Mouse (Mus musculus) yolk sac, embryonic 10.5 days (tissue): Measurements from ENCODE around the gene Thbs3.

Experiments
- DNase-seq: peaks from one replicate; pipeline ENCODE4 v3.0.0-alpha.2; 2017; ENCODE audit warnings: low spot score

Thbs3 gene

DNA sequence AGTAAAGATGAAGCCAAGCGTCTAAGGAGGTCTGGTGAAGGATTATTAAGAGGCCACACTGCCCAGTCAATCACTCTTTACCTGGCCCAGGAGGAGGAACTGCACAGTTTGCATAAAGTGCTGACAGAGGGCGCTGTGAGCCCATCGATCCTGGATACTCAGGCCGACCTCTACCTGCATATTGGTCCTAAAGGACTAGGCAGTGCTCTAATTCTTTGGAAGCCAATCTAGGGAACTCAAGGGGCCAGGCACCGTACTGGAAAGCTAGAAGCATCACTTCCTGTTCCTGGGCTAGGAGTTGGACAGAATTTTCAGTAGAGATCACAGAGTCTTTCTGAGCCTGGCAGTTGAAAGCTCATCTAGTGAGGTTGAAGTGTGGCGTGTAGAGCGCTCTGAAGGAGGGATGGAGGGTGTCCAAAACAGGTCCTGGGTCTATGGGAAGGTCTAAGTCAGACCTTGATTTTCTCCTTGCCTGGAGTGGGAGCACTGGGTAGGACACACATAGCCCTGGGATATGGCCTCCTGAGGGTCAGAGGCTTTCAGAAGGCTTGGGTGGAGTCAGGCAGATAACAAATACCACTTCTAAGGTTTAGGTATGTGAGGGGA, 35.6 kb downstream of the Thbs3 start:
- peak; percentile 66 for DNase-seq

DNA sequence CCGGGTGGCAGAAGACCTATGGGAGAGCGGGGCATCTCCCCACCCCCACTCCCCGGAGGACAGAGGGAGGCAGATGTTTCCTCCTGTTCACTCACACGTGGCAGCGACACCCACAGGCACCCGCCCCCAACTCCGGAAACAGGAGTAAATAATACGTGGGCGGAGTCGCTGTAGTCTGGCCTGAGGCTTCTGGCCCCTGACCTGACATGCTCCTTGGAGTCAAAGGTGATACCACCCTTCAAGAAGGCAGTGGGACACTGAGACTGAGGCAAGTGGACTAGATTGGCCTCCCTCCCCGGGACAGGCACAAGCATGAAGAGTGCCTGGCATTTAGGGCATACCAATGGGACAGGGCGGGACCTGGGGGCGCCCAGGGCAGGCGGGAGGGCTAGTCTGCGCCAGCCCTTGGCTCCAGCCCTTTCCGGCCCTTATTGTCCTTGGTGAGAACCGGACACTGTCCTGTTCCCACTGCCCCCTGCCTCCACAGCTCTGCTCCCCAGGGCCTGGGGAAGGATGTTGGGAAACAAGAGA, 36.5 kb downstream of the Thbs3 start:
- DNase-seq = peak; percentile 88

DNA sequence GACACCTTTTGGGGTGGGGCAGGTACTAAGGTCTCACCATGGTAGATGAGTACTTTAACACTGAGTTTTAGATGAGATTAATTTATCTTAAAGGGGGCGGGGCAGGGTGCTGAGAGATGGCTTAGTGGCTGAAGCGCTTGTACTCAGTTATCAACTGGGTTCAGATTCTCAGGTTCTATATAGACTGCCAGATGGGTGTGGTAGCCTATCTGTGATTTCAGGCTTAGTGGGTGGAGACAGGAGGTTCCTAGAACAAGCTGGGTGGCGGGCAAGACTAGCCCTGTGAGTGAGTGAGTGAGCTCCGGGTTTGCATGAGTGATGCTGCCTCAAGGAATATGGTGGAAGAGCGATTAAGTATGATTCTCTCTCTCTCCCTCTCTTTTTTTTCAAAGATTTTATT, 40.0 kb downstream of the Thbs3 start:
- no peak for DNase-seq

GRCm38 (mm10) chr3:89256177-89256576, 41.2 kb downstream of the Thbs3 start:
- DNase-seq = no peak

- DNase-seq = no peak
Measured at GRCm38 (mm10) chr3:89259076-89259475, 44.1 kb downstream of the Thbs3 start, which contains the start of gene Dpm3. Gene Dpm3, plus strand, starts transcription at chr3:89259358.

GRCm38 (mm10) chr3:89260211-89260610, 45.2 kb downstream of the Thbs3 start:
- DNase-seq = no peak

DNA sequence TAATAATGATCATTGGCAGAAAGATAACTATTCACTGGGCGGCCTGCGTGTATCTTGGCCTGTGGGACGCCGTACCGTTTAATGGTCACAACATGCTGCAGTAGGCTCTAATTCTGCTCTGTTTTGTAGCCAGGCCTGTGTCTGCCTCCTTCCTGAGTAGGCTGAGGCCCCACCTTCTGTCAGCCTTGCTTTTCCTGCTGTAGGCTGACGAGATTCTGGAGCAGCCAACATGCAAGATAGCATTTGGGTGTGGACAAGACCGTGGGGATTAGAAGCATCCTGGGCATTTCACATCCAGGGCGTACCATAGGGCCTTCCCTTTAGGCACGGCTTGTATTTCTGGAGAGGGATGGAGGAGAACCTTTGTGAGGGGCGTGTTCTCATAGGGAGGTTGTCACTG, 47.4 kb downstream of the Thbs3 start:
- DNase-seq = no peak

GRCm38 (mm10) chr3:89266439-89266893, 51.5 kb downstream of the Thbs3 start:
- peak; percentile 83 for DNase-seq

GRCm38 (mm10) chr3:89268916-89269315, 53.9 kb downstream of the Thbs3 start:
- no peak for DNase-seq

GRCm38 (mm10) chr3:89270051-89270755, 55.2 kb downstream of the Thbs3 start, which contains the start of gene Slc50a1:
Gene Slc50a1, minus strand, starts transcription at chr3:89270570.
- peak; percentile 71 for DNase-seq

DNA sequence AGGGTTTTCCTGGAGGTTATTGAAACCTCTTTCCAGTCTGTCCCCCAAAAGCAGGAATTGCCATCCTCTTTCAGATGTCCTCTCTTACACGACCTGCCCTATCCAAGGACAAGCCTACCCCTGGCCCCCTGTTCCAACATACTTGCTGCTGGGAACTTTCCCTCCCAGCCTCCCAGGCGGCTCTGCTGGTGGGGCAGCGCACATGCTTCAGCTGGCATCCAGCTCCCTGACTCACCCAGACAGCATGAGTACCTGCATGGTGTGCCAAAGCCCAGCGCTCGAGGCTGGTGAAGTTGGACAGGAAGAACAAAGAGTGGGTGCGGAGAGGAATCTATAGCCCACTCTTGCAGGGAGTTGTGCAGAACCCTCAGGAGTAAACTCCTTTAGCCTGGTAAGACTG, 55.9 kb downstream of the Thbs3 start:
- DNase-seq = no peak

DNA sequence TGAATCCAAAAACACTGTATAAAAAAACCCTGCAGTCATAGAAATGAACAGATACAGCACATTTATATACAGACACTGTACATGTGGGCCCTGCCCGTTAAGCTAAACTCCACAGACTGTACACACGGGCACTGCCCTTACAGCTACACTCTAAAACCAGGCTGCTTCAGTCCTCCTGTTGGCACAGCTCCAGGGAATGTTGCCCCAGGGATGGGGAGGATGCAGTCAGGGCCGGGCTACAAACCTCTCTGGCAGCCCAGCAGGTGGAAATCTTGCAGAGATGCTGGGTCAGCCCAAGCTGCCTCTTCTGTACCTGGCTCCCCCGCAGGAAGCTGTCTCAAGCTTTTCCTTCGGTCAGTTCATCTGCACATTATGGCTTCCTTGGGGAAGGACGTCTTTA, 56.8 kb downstream of the Thbs3 start:
- no peak for DNase-seq

DNA sequence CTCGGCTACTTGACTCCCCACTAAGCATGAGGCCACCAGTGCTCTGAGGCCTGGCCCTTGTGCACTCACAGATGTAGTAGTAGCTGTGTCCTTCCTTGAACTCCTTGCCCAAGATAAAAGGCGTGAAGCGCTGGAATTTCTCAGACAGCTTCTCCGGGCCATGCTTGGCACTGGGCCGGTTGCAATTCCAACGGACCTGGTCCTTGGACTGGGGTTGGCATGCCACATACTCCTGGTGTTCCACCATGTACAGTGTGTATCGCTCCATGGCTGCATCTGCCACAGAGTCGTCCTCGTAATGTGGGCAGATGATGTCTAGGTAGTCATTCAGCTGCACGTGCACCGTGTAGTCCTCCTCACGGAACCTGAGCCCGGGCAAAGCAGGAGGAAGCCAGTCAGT, 61.1 kb downstream of the Thbs3 start:
- no peak for DNase-seq
